Mouse (Mus musculus) stomach, embryonic 14.5 days (tissue): ENCODE results near the gene Pogz. TPM values are rescaled to one million over a fixed set of nuclear protein-coding genes. Genes with fewer than 3 reads are reported as not detected.
A peak's percentile ranks its signal among the peaks of the same experiment; 100 is the strongest.
"Not testable (repeated sequence)": the region's sequence is repeated elsewhere in the genome, so short reads cannot be mapped to it uniquely, and the experiment has no call there.

ENCODE experiments used
- ATAC-seq: fragments of 200-750 bp; cut with Nextera tagmentation; 2 replicates; pipeline ENCODE4 v1.8.0; 2017; ENCODE audit warnings: low read depth, moderate TSS enrichment; ENCODE audit not compliant: insufficient number of reproducible peaks, insufficient read depth, low FRiP score
- H3K27ac ChIP-seq: fragments of 300-500 bp; sonication (generic); 2 replicates; pipeline ENCODE4 v1.5.1; 2014; ENCODE audit warnings: mild to moderate bottlenecking, low read length, moderate library complexity, mixed read lengths
- H3K27me3 ChIP-seq: fragments of 300-500 bp; sonication (generic); 2 replicates; pipeline ENCODE4 v1.6.1; 2014; ENCODE audit warnings: low read length, control low read depth, mixed read lengths; ENCODE audit not compliant: control insufficient read depth, insufficient read depth
- H3K36me3 ChIP-seq: fragments of 300-500 bp; sonication (generic); 2 replicates; pipeline ENCODE4 v1.6.1; 2014; ENCODE audit warnings: mild to moderate bottlenecking, control low read depth, low read length, moderate library complexity, mixed read lengths; ENCODE audit not compliant: control insufficient read depth, insufficient read depth
- H3K4me1 ChIP-seq: fragments of 300-500 bp; sonication (generic); 2 replicates; pipeline ENCODE4 v1.6.1; 2014; ENCODE audit warnings: low read length, control low read depth, mixed read lengths; ENCODE audit not compliant: control insufficient read depth, insufficient read depth
- H3K4me2 ChIP-seq: fragments of 300-500 bp; sonication (generic); replicated peaks from 2 replicates; pipeline ENCODE4 v1.6.1; 2014; ENCODE audit warnings: low read depth, low read length, control low read depth
- H3K4me3 ChIP-seq: fragments of 300-500 bp; sonication (generic); 2 replicates; pipeline ENCODE4 v1.5.1; 2014; ENCODE audit warnings: low read depth, low read length, control low read depth
- H3K9ac ChIP-seq: fragments of 300-500 bp; sonication (generic); replicated peaks from 2 replicates; pipeline ENCODE4 v1.6.1; 2014; ENCODE audit warnings: low read depth, mild to moderate bottlenecking, control low read depth, low read length, moderate library complexity, mixed read lengths
- H3K9me3 ChIP-seq: fragments of 300-500 bp; sonication (generic); 2 replicates; pipeline ENCODE4 v1.6.1; 2016; ENCODE audit warnings: low read depth, low read length, control low read depth; ENCODE audit not compliant: control insufficient read depth
- WGBS: fragments of 180-500 bp; shearing (Covaris S2); extraction: QIAGEN DNeasy Blood & Tissue Kit; methylation state at CpG from one replicate; pipeline ENCODE4 v1.1.7; 2014; 5-methylcytosine and 5-hydroxymethylcytosine counted together
- polyA plus RNA-seq: library from polyadenylated mRNA; unstranded; fragments of >200 nt; fragmentation: Nextera tagmentation; extraction: Ambion mirVana; gene quantifications from 2 replicates; pipeline ENCODE4 v1.2.1, GENCODE M21; 2014

The Pogz gene
- polyA plus RNA-seq, 1 experiment from 2014 or later, result 25.5 TPM

DNA sequence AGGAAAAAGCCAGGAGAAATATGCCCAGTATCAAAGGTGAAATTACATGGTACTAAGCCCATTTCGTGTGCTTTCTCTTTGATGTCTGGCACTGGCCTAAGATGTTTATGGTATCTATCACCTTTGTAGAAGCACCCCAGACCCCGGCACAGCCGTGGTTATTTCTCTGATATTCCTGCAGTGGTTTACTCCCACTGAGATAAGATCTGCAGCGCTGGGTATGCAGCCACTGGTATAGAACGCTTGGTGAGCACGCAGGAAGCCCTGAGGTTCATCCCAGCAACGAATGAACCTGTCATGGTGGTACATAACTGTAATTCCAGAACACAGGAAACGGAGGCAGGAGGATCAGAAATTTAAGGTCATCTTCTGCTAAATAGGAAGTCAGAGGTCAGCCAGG lies 87.3 kb downstream of the Pogz start:
- H3K27me3 ChIP-seq, result no peaks in the 10 kb centered on the region
- WGBS, result 32% methylated on average over 8 of the region's 8 CpGs
- ATAC-seq, result no peak

GRCm38 (mm10) chr3:94926301-94926736 lies 89.0 kb downstream of the Pogz start:
- not testable (repeated sequence) for H3K27ac ChIP-seq, H3K27me3 ChIP-seq, H3K9ac ChIP-seq, H3K4me2 ChIP-seq, H3K4me3 ChIP-seq, H3K36me3 ChIP-seq, H3K9me3 ChIP-seq, H3K4me1 ChIP-seq
- WGBS, result 48% methylated on average over 4 of the region's 4 CpGs
- ATAC-seq, result 0 out of 2 replicates have a peak, but pooled peaks have one; percentile 48

More for the DNA sequence above, 87.3 kb downstream of the Pogz start:
- Histone ChIP-seq H3K36me3 (no peaks in the 10 kb centered on the region), H3K4me2 (no peak overlapping the region), H3K4me3 (no peak overlapping the region), H3K4me1 (no peaks in the 10 kb centered on the region), H3K27ac (no peak overlapping the region), H3K9me3 (no peaks in the 10 kb centered on the region), H3K9ac (no peak overlapping the region)

DNA sequence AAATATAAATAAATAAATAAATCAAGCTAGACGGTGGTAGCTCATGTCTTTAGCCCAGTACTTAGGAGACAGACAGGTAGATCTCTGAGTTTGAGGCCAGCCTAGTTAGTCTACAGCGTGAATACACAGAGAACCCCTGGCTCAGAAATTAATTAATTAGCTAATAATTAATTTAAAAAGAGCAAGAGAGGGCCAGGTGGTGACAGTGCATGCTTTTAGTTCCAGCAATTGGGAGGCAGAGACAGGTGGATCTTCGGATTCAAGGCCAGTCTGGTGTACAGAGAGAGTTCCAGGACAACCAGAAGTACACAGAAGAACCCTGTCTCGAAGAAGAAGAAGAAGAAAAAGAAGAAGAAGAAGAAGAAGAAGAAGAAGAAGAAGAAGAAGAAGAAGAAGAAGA lies 91.6 kb downstream of the Pogz start:
- WGBS, result 90% methylated on average over 3 of the region's 4 CpGs
- not testable (repeated sequence) for H3K36me3 ChIP-seq, H3K4me1 ChIP-seq

GRCm38 (mm10) chr3:94930386-94931266 lies 93.3 kb downstream of the Pogz start:
- not testable (repeated sequence) for H3K9me3 ChIP-seq, H3K36me3 ChIP-seq, H3K4me2 ChIP-seq, H3K27me3 ChIP-seq, H3K4me3 ChIP-seq, ATAC-seq, H3K9ac ChIP-seq, H3K4me1 ChIP-seq
- 43% methylated on average over 7 of the region's 7 CpGs for WGBS
- H3K27ac ChIP-seq, result peak overlapping the region; percentile 58; the same call in 1 of the 2 replicates

More for the DNA sequence above, 91.6 kb downstream of the Pogz start:
- H3K4me2 ChIP-seq, ATAC-seq, H3K9me3 ChIP-seq, H3K9ac ChIP-seq, H3K27ac ChIP-seq, H3K27me3 ChIP-seq, H3K4me3 ChIP-seq: not testable (repeated sequence)

DNA sequence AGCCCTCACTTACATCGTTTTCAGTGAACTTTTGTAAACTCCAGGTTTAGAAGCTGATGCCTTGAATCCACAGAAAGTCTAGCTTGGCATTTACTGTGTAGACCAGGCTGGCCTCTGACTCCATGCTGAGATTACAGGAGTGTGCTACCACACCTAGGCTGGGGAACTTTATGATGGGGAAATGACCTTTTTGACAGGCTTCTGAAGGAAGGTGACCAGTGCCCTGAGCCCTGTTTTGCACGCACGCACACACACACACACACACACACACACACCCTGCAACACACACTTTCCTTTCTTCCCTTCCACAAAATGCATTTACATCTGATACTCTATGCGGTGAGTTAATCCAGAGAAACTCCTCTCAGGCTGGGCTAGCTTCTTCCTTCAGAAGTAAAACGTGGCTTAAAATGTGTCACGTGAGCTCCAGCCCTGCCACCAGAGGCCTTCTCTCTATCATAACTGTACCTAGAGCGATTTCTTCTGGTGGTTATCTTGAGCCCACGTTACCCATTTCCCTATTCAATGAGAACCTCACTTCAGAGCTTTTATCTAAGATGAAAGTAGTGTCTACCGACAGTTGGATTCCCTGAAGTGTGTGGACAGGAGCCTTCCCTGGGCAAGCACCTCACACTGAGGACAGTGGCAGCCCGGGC lies 94.2 kb downstream of the Pogz start:
- not testable (repeated sequence) for H3K4me3 ChIP-seq, H3K9me3 ChIP-seq, H3K9ac ChIP-seq, ATAC-seq, H3K4me2 ChIP-seq, H3K36me3 ChIP-seq, H3K4me1 ChIP-seq, H3K27me3 ChIP-seq
- 78% methylated on average over 10 of the region's 10 CpGs for WGBS
- H3K27ac ChIP-seq, result peak overlapping the region; percentile 95; the same call in 1 of the 2 replicates

Other genes starting within 250 kb of the Pogz start
- not detected in 2 replicates for gene Gm10972, start 194.5 kb upstream of the Pogz start, polyA plus RNA-seq
- 13.2 and 13.3 TPM in 2 replicates for gene Tuft1, start 178.7 kb upstream of the Pogz start, polyA plus RNA-seq
- 2.6 and 3.0 TPM in 2 replicates for gene Selenbp2, start 144.0 kb upstream of the Pogz start, polyA plus RNA-seq
- gene Cgn, start 51.1 kb upstream of the Pogz start, polyA plus RNA-seq, result 31.9 and 35.2 TPM in 2 replicates
- gene Psmb4, start 49.4 kb downstream of the Pogz start, polyA plus RNA-seq, result 334 and 336 TPM in 2 replicates
- 86.2 and 89.6 TPM in 2 replicates for gene Selenbp1, start 95.5 kb downstream of the Pogz start, polyA plus RNA-seq
- gene Rfx5, start 116.5 kb downstream of the Pogz start, polyA plus RNA-seq, result 12.8 and 14.5 TPM in 2 replicates
- gene Pi4kb, start 137.2 kb downstream of the Pogz start, polyA plus RNA-seq, result 24.7 and 32.8 TPM in 2 replicates
- gene Zfp687, start 177.9 kb downstream of the Pogz start, polyA plus RNA-seq, result 30.3 and 34.9 TPM in 2 replicates
- 229 and 231 TPM in 2 replicates for gene Psmd4, start 205.0 kb downstream of the Pogz start, polyA plus RNA-seq